Mouse (Mus musculus) frontal cortex, adult 2 months (tissue): ENCODE measurements around the gene Hrct1. TPM values are rescaled to one million over a fixed set of nuclear protein-coding genes. Genes with fewer than 3 reads are reported as not detected.

Experiments used
- DNase-seq, 2 experiments: peaks; one replicate each; pipeline ENCODE4 v3.0.0; 2022; ENCODE audit warnings: low spot score in 1 of 2; ENCODE audit errors: extremely low spot score in 1 of 2
- polyA plus RNA-seq: library from polyadenylated mRNA; depleted of rRNA; stranded (reverse); fragments of >200 nt; gene quantifications from 2 replicates; pipeline ENCODE4 v1.2.3, GENCODE M21; 2012; rRNA removed

Hrct1 gene
- polyA plus RNA-seq, 1 experiment: 2.8 TPM

GRCm38 (mm10) chr4:43770909-43771308, 43.9 kb downstream of the Hrct1 start, which contains the start of gene Olfr159:
Gene Olfr159 (minus strand): TSS chr4:43771009.
- no peak for DNase-seq

GRCm38 (mm10) chr4:43771626-43772025, 44.6 kb downstream of the Hrct1 start:
- no peak for DNase-seq

DNA sequence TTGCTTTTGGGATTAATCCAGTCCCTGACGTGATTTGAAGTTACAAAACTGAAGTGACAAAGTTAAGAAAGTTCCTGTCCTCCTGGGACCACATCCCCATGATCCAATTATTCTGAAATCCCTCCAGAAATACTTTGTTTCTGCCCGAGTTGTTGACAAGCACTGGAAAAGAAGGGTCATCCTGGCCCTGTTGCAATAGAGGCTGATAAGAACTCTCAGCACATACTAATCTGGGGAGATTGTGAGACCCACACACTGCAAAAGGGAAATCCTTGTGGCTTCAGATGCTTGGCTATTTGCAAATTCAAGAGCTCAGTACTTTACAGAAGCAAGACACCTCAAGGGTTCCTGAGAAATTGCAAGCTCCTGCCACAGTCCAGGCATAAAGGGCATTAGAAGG, 45.3 kb downstream of the Hrct1 start:
- DNase-seq: no peak

Other genes starting within 250 kb of the Hrct1 start
- 0.16 TPM in 1 of 2 replicates, not detected in the other for gene Sit1, start 243.5 kb upstream of the Hrct1 start, polyA plus RNA-seq
- gene Ccdc107, start 234.3 kb upstream of the Hrct1 start, polyA plus RNA-seq: 88.4 and 126 TPM in 2 replicates
- gene Arhgef39, start 227.5 kb upstream of the Hrct1 start, polyA plus RNA-seq: 1.3 and 1.6 TPM in 2 replicates
- 0.11 and 0.14 TPM in 2 replicates for gene Car9, start 220.2 kb upstream of the Hrct1 start, polyA plus RNA-seq
- 11.8 and 15.7 TPM in 2 replicates for gene Tpm2, start 203.4 kb upstream of the Hrct1 start, polyA plus RNA-seq
- gene Creb3, start 164.9 kb upstream of the Hrct1 start, polyA plus RNA-seq: 59.9 and 78.4 TPM in 2 replicates
- gene Tln1, start 164.5 kb upstream of the Hrct1 start, polyA plus RNA-seq: 42.4 and 43.2 TPM in 2 replicates
- 35.5 and 39.6 TPM in 2 replicates for gene Rgp1, start 148.5 kb upstream of the Hrct1 start, polyA plus RNA-seq
- gene Gba2, start 148.3 kb upstream of the Hrct1 start, polyA plus RNA-seq: 85.8 and 91.4 TPM in 2 replicates
- not detected in 2 replicates for gene Msmp, start 142.7 kb upstream of the Hrct1 start, polyA plus RNA-seq
- 119 and 122 TPM in 2 replicates for gene Npr2, start 95.3 kb upstream of the Hrct1 start, polyA plus RNA-seq
- gene Spag8, start 73.6 kb upstream of the Hrct1 start, polyA plus RNA-seq: 2.1 and 2.6 TPM in 2 replicates
- gene Hint2, start 70.7 kb upstream of the Hrct1 start, polyA plus RNA-seq: 75.8 and 81.1 TPM in 2 replicates
- 35.5 and 38.0 TPM in 2 replicates for gene Tmem8b, start 58.2 kb upstream of the Hrct1 start, polyA plus RNA-seq
- gene Fam221b, start 58.0 kb upstream of the Hrct1 start, polyA plus RNA-seq: 0.88 and 0.94 TPM in 2 replicates
- not detected in 2 replicates for gene Olfr70, start 26.4 kb upstream of the Hrct1 start, polyA plus RNA-seq
- not detected in 2 replicates for gene Olfr71, start 16.9 kb upstream of the Hrct1 start, polyA plus RNA-seq
- 0.97 and 1.2 TPM in 2 replicates for gene Spaar, start 2.8 kb downstream of the Hrct1 start, polyA plus RNA-seq
- not detected in 2 replicates for gene Olfr159, start 43.8 kb downstream of the Hrct1 start, polyA plus RNA-seq
- gene Olfr156, start 96.7 kb downstream of the Hrct1 start, polyA plus RNA-seq: not detected in 2 replicates
- not detected in 2 replicates for gene Olfr157, start 113.0 kb downstream of the Hrct1 start, polyA plus RNA-seq
- gene Olfr155, start 124.4 kb downstream of the Hrct1 start, polyA plus RNA-seq: 0.08 TPM in 1 of 2 replicates, not detected in the other
- 12.5 and 13.4 TPM in 2 replicates for gene Reck, start 148.3 kb downstream of the Hrct1 start, polyA plus RNA-seq
- 4.6 and 5.4 TPM in 2 replicates for gene Glipr2, start 230.2 kb downstream of the Hrct1 start, polyA plus RNA-seq